ENCODE assay signal across 9 mouse cellular contexts in the genomic region with DNA sequence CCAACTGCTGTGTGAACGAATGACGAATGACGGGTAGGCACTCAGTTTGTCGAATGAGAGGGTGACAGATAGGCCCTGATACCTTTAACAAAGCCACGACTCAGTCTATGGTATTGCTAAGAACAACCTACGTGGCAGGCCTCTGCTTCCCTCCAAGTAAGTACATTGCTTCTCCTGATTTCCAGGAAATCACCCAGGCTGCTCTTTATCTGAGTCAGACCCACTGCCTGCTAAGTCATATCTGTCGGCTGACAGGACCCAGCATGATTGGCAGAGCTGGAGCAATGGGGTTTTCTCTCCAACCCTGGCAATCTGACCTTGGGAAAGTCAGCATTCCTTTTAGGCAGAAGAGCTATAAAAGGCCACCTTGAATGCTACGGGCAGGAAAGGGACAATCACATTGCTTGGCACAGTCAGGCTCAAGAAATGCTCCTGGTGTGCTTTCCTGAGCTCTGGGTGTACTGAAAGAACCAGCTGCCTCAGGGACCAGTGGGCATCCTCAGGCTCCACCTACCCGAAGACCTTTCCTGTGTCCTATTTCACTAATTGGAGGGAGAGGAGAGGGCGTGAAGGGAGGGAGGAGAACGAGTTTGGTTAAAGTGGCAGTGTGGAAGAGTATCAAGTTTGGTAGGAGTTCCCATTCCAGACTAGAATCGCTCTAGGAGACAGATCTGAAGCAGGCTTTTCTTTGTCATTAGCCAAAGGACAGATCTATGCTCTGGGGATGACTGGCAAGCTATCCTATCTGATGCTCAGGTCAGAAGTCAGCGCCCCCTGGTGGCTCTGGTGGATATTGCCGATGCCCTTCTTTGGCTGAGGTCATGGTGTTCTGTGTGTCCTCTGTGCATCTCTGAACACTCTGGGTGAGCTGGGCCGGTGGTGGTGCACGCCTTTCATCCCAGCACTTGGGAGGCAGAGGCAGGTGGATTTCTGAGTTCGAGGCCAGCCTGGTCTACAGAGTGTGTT. TPM values are rescaled to one million over a fixed set of nuclear protein-coding genes. Genes with fewer than 3 reads are reported as not detected.
DNase-seq lines count a peak whose midpoint lies in the region; ATAC-seq and TF ChIP-seq lines count a peak whose summit lies in the region.
"Had no signal": no experiment of that assay in that cellular context is flagged by ENCODE, and none has a peak within 500 bp of the region (broad histone marks: within the 10 kb centered on the region; RNA-seq: fewer than 3 reads in every experiment).

No protein-coding gene starts in this region.

- no peaks in the 10 kb centered on the region for H3K36me3 ChIP-seq in kidney, adult 2 months (ENCODE audit: control insufficient read depth, insufficient read depth, low read length)
- H3K36me3 ChIP-seq in kidney, embryonic 15.5 days, result no peaks in the 10 kb centered on the region
- H3K36me3 ChIP-seq in liver, adult 2 months (ENCODE audit: control insufficient read depth, insufficient read depth, low read length), result no peaks in the 10 kb centered on the region
- H3K36me3 ChIP-seq: neural tube, embryonic 12.5 days had no signal

- H3K27me3 ChIP-seq in kidney, adult 2 months (replicated peaks; ENCODE audit: control insufficient read depth, insufficient read depth, low read length), result no peaks in the 10 kb centered on the region
- H3K27me3 ChIP-seq in kidney, embryonic 15.5 days, result no peaks in the 10 kb centered on the region
- no peaks in the 10 kb centered on the region for H3K27me3 ChIP-seq in liver, adult 2 months (ENCODE audit: control insufficient read depth, insufficient read depth, low read length)
- H3K27me3 ChIP-seq: neural tube, embryonic 12.5 days had no signal

- no peaks in the 10 kb centered on the region for H3K79me2 ChIP-seq in liver, adult 2 months (ENCODE audit: control insufficient read depth, insufficient read depth, low read length)

- intact Hi-C loops in heart, postnatal 10 days (cut with DNase I), result no loop called here

- no peaks in the 10 kb centered on the region for H3K9me3 ChIP-seq in kidney, embryonic 15.5 days (replicated peaks)
- H3K9me3 ChIP-seq: neural tube, embryonic 12.5 days had no signal

- TF ChIP-seq POLR2A in kidney, adult 2 months (IDR thresholded peaks at IDR 0.05; ENCODE audit: low read depth, low read length), result no peak
- TF ChIP-seq POLR2A in liver, adult 2 months (IDR thresholded peaks at IDR 0.05; ENCODE audit: extremely low read depth, insufficient read depth, low read length), result no peak

- H3K27ac ChIP-seq in kidney, adult 2 months (ENCODE audit: insufficient read depth, low read depth, low read length), result no peak overlapping the region
- no peak overlapping the region for H3K27ac ChIP-seq in kidney, embryonic 15.5 days
- no peak overlapping the region for H3K27ac ChIP-seq in liver, adult 2 months (replicated peaks; ENCODE audit: insufficient read depth, low read depth, low read length)
- H3K27ac ChIP-seq: neural tube, embryonic 12.5 days had no signal

- 64% methylated on average over 17 of the region's 17 CpGs for WGBS in kidney, adult 2 months
- 63% methylated on average over 17 of the region's 17 CpGs for WGBS in kidney, embryonic 15.5 days
- whole genome bisulfite sequencing in liver, adult 2 months, result 62% methylated on average over 17 of the region's 17 CpGs

- H3K4me3 ChIP-seq in kidney, adult 2 months (ENCODE audit: insufficient read depth, low read depth, low read length), result no peak overlapping the region
- no peak overlapping the region for H3K4me3 ChIP-seq in kidney, embryonic 15.5 days (replicated peaks)
- H3K4me3 ChIP-seq in liver, adult 2 months (ENCODE audit: insufficient read depth, low read depth, low read length), result no peak overlapping the region
- H3K4me3 ChIP-seq: neural tube, embryonic 12.5 days had no signal

- peak; percentile 54 for DNase-seq in kidney, adult 2 months
- DNase-seq in adrenal gland, adult (ENCODE audit: inconsistent age in 2 of 2, low spot score in 1 of 2), result peak; percentile 77 to 92
- peak; percentile 57 to 71 for DNase-seq in heart, postnatal 10 days
- DNase-seq in liver, adult 2 months (ENCODE audit: extremely low read depth, low read depth, low spot score), result peak; percentile 39
- peak; percentile 19 for DNase-seq in ovary, postnatal 10 days (ENCODE audit: low spot score)
- DNase-seq in thymus, postnatal 25 days, result peak; percentile 57

- peak; percentile 70 for TF ChIP-seq CTCF in kidney, adult 2 months (conservative IDR thresholded peaks at IDR 0.05; ENCODE audit: insufficient read depth, insufficient read length, low read depth, low read length)
- peak; percentile 86 for TF ChIP-seq CTCF in liver, adult 2 months (IDR thresholded peaks at IDR 0.05; ENCODE audit: low read depth, low read length)

- ATAC-seq in kidney, embryonic 15.5 days (replicated peaks; ENCODE audit: low FRiP score), result no peak; the same call in 1 of the 2 replicates
- ATAC-seq in common myeloid progenitor, adult 5-6 weeks (replicated peaks; ENCODE audit: low read depth, poor library complexity, severe bottlenecking), result peak; percentile 83

- H3K4me1 ChIP-seq in kidney, adult 2 months (ENCODE audit: control insufficient read depth, insufficient read depth, low read length), result peaks cover 6% of the 10 kb centered on the region; the same call in 1 of the 2 replicates
- peaks cover 12% of the 10 kb centered on the region for H3K4me1 ChIP-seq in kidney, embryonic 15.5 days
- H3K4me1 ChIP-seq in liver, adult 2 months (ENCODE audit: control insufficient read depth, insufficient read depth, low read length), result no peaks in the 10 kb centered on the region
- H3K4me1 ChIP-seq: neural tube, embryonic 12.5 days had no signal

- H3K4me2 ChIP-seq in kidney, embryonic 15.5 days, result no peak overlapping the region
- H3K4me2 ChIP-seq: neural tube, embryonic 12.5 days had no signal

- H3K9ac ChIP-seq in kidney, embryonic 15.5 days, result no peak overlapping the region
- H3K9ac ChIP-seq in liver, adult 2 months (ENCODE audit: low read depth, low read length), result no peak overlapping the region
- H3K9ac ChIP-seq: neural tube, embryonic 12.5 days had no signal

RNA-seq across cellular contexts. Expression of a gene that starts 14.6 kb away (rescaled TPM):
- polyA plus RNA-seq in kidney, adult 2 months (2012; rRNA removed), result 0.27 TPM in 1 of 2 replicates, not detected in the other
- polyA plus RNA-seq in kidney, embryonic 15.5 days (2015; fragmentation: Nextera tagmentation; extraction: Ambion mirVana), result not detected in 2 replicates
- total RNA-seq in common myeloid progenitor, adult 5-6 weeks (2017), result not detected in 2 replicates
- total RNA-seq in heart, postnatal 10 days (2021), result not detected
- not detected in 2 replicates for total RNA-seq in liver, adult 2 months (2014; rRNA removed)
- polyA plus RNA-seq in liver, adult 2 months (2012; rRNA removed), result not detected in 2 replicates
- polyA plus RNA-seq: neural tube, embryonic 12.5 days had no signal

Comparison
In these comparisons a context has a peak if more than half of its experiments do, and no peak if none do; other contexts are left out.
1. DNase-seq: peak in every context shown above with its lines; median percentile 84 in adrenal gland, adult; 64 in heart, postnatal 10 days; 57 in thymus, postnatal 25 days; 54 in kidney, adult 2 months; 39 in liver, adult 2 months; 19 in ovary, postnatal 10 days.